Mouse (Mus musculus) heart, adult 9 months (tissue): ENCODE measurements around the gene Dmrtb1.

Source experiments
- DNase-seq, 2 experiments: peaks; one replicate each; pipeline ENCODE4 v3.0.0; 2022; ENCODE audit warnings: low spot score in 2 of 2

Gene Dmrtb1

DNA sequence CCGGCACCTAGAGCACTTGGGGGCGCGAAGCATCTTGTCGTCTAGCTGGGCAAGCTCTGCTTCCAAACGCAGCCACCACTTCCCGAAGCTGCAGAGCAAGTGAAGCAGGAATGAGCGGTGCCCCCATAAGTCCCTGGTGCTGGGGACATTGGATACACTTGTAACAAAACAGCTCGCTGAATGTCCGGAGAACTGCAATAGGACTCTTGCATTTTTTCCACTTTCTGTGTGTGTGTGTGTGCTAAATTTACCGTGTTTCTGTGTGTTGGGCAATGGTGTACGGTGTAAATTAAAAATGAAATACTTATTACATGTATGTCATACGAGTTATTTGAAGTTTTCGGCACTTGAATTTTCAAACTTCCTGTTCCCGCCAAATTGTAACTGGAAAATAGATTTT is at the start of gene Dmrtb1:
Dmrtb1 (minus strand) TSS at position 101 of the 400 bp plus-strand sequence.
- no peak for DNase-seq

DNA sequence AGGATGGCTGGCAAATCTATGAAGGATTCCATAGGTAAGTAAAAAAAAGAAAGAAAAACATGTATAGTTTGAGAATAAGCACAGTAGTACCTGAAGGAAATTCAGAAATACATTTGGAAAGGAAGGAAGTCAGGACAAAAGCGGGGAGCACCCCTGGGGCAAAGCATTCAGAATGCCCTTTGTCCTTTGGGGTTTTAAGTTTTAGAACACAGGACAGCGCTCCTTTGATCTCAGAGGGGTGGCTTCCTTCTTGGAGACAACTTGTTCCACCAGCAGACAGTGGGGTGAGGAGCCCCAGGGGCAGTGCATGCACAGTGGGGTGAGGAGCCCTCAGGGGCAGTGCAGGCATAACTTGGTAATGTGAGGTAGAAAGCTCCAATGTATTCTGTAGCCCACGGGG is 49.6 kb upstream of the Dmrtb1 start:
- no peak for DNase-seq

GRCm38 (mm10) chr4:107732624-107733023 is 48.6 kb upstream of the Dmrtb1 start:
- DNase-seq = no peak

- no peak for DNase-seq
Measured at GRCm38 (mm10) chr4:107732182-107732581, 48.2 kb upstream of the Dmrtb1 start.

DNA sequence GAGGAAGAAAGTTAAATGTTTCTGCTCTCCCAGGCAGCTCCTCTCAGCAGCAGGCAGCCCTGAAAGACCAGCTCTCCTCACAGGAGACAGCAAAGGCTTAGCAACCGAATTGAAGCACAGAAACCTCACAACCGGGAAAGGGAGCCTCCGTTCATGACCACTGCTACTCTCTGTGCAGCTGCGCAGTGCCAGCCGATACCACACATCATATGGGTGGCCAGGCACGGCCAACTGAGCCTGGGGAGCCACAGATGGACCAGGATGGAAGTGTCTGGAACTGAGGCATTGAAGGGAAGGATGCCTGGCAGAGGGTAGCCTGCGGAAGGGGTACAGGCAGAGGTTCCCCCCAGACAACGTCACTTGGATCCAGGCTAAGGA is 47.0 kb upstream of the Dmrtb1 start:
- DNase-seq = no peak

GRCm38 (mm10) chr4:107730391-107731087 is 46.5 kb upstream of the Dmrtb1 start:
- no peak for DNase-seq

DNA sequence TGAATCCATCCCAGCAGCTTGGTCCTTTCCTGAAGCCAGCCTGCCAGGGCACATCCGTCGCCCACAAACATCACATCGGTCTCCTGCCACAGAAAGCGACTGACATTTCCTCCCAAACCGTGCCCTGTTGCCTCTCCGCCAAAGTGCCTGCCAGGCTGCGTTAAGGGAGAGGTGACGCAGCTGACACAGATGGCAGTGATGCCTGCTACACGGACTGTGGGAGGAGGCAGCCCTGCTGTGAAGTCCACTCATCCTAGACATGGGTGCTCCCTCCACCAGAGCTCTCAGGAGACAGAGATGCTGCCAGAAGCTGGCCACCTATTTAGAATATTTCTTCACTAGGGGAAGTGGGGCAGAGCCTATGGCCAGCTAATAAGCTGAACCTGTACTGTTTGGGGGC is 41.4 kb upstream of the Dmrtb1 start:
- DNase-seq = no peak

DNA sequence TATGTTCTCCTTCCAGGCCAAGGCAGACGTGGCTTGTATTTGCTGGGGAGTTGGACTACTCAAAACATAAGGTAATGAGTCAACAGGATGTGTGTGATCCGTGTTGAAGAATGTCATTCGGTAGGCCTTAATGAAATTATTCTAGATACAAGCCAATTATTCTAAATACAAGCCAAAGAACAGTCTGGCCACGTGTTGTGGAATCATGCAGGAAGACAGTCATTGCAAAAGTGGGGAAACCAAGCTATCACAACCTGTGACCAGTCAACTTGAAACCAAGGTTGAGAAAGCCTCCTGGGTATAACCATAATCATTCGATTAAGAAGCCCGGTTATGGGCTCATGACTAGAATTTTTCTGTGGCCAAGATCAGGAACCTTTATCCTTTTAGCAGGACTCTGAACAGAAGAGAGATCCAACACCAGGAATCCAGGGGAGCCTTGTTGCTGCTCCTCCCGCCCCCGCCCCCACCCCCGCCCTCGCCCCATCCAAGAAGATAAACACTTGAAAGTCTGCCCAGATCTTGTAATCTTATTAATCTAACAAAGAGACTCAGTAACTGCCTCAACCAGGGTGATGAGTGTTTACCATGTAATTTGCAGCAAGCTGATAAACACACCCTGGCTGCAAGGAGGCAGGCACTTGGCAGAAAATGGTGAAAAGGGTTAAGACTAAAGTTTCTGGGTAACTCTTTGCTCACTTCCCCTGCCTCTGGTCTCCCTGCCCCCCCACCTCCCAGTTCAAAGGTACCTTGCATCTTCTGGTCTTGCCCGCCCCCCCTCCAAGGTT is 36.2 kb upstream of the Dmrtb1 start:
- DNase-seq = no peak

GRCm38 (mm10) chr4:107719161-107719560 is 35.1 kb upstream of the Dmrtb1 start:
- DNase-seq = no peak

GRCm38 (mm10) chr4:107718720-107719119 is 34.7 kb upstream of the Dmrtb1 start:
- DNase-seq = no peak

DNA sequence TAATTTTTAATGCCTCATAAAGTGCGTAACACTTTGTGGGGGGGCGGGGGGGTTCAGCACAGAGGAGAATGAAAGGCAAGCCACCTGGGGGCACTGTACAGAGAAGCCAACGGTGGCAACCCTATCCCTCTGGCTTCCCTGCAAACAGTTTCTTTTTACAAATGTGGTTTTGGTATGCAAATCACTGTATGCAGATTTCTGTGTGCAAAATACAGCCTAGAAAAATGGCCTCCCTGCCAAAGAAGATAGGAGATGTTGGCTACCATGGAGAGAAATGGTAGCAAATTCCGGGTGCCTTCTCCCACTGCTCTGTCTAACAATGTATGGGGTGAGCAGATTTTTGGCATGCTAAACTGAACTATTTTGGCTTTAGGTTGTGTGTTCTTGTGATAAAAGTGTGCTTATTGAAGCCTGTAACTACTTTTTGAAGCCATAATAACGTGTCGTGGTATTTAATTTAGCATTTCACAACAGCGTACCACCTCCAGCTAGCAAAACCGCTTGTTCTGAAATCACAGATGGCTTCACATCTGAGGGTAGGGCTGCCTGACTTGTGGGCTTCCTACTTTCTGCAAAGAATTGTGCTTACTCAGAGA is 33.8 kb upstream of the Dmrtb1 start:
- DNase-seq = no peak

GRCm38 (mm10) chr4:107716754-107717299 is 32.8 kb upstream of the Dmrtb1 start:
- no peak for DNase-seq

GRCm38 (mm10) chr4:107706884-107707283 is 22.9 kb upstream of the Dmrtb1 start:
- DNase-seq = no peak

DNA sequence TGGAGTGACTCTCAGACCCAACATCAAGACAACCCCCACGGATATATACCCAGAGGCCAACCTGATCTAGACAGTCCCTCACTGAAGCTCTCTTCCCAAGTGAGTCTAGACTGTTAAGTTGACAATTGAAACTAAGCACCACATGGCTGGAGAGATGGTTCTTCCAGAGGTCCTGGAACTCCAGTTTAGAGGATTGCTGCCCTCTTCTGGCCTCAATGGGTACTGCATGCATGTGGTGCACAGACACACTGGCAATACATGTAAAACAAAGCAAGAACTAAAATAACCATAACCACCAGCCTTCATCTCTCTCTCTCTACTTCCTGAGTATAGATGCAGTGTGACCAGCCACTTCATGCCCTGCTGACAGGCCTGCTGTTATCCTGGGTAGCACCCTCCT is 20.2 kb upstream of the Dmrtb1 start:
- no peak for DNase-seq

DNA sequence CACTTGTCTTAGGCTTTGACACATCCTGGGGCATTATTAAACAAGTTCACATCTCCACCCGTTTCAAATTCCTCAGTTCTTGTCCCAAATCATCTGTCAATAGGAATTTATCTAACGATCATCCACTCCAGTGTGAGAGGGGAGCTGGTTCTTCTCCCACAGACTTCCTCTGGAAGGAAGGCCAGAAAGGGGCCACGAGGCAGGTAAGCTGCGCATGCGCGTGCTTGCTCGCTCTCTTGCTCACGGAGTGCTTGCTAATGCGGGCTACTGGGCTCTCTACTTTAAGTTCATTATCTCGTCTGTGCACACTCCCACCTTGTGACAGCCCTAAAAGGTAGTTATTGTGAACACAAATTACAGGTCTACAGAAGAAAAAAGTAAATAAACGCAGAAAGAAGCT is 17.6 kb upstream of the Dmrtb1 start:
- no peak for DNase-seq

GRCm38 (mm10) chr4:107701116-107701515 is 17.1 kb upstream of the Dmrtb1 start:
- no peak for DNase-seq

- no peak for DNase-seq
Measured at GRCm38 (mm10) chr4:107699271-107699670, 15.2 kb upstream of the Dmrtb1 start.

DNA sequence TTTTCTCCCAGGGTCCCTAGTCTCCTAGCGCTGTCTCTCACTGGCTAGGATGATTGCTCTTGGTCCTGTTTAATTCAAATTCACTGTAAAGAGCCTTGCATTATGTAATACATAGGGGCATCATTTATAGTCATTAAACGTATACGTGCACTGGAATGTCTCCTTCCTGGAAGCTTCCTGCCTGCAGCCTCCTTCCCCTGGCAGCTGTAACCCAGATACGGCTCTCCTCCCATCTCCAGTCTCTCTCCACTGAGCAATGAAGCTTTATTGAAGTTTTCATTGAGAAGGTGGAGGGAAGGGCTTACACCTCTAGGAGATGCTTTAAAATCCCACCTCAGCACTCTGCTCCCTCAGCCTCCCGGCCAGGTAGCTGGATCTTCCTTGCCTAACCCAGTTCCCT is 9.8 kb upstream of the Dmrtb1 start:
- DNase-seq = no peak

- DNase-seq = no peak
Measured at GRCm38 (mm10) chr4:107688213-107688612, 4.2 kb upstream of the Dmrtb1 start.

DNA sequence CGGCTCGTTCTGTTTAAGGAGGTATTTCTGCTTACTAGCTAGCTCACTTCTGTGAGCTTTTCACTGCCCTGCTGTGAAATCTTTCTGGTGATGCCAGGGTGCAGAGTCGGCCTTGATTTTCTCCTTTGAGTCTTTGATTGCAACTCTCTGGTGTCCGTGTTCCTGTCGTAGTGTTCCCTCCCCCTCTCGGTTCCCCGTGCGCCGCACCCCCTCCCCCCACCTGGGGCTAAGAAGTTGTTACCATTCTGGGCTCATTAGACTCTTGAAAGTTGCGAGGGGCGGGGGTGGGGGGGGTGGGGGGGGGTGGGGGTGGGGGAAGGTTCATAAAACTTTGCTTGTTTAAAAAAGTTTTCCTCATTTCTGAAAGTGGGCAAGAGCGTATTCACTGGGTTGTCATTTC is 3.1 kb upstream of the Dmrtb1 start:
- DNase-seq = no peak

GRCm38 (mm10) chr4:107683006-107683756 is 849 bp downstream of the Dmrtb1 start:
- no peak for DNase-seq
